Mouse (Mus musculus) heart, embryonic 10.5 days (tissue): ENCODE results near the gene Gpatch3. TPM values are rescaled to one million over a fixed set of nuclear protein-coding genes. Genes with fewer than 3 reads are reported as not detected.

Experiments used
- DNase-seq: peaks from one replicate; pipeline ENCODE4 v3.0.0-alpha.2; 2017; ENCODE audit warnings: low spot score
- H3K27ac ChIP-seq: fragments of 300-500 bp; sonication (generic); 2 replicates; pipeline ENCODE4 v1.5.1; 2016; ENCODE audit warnings: mild to moderate bottlenecking
- H3K27me3 ChIP-seq: fragments of 300-500 bp; sonication (generic); 2 replicates; pipeline ENCODE4 v1.6.1; 2016; ENCODE audit warnings: mild to moderate bottlenecking; ENCODE audit not compliant: poor library complexity, insufficient read depth, severe bottlenecking
- H3K36me3 ChIP-seq: fragments of 300-500 bp; sonication (generic); 2 replicates; pipeline ENCODE4 v1.6.1; 2016; ENCODE audit warnings: mild to moderate bottlenecking, moderate library complexity
- H3K4me1 ChIP-seq: fragments of 300-500 bp; sonication (generic); 2 replicates; pipeline ENCODE4 v1.6.1; 2016; ENCODE audit warnings: mild to moderate bottlenecking
- H3K4me3 ChIP-seq: fragments of 300-500 bp; sonication (generic); 2 replicates; pipeline ENCODE4 v1.5.1; 2016; ENCODE audit warnings: mild to moderate bottlenecking, moderate library complexity
- H3K9me3 ChIP-seq: fragments of 300-500 bp; sonication (generic); 2 replicates; pipeline ENCODE4 v1.6.1; 2016; ENCODE audit warnings: mild to moderate bottlenecking, moderate library complexity
- WGBS: fragments of 180-500 bp; shearing (Covaris S2); methylation state at CpG from one replicate; pipeline ENCODE4 v1.1.7; 2016; 5-methylcytosine and 5-hydroxymethylcytosine counted together
- polyA plus RNA-seq: library from polyadenylated mRNA; unstranded; fragments of >200 nt; fragmentation: Nextera tagmentation; extraction: Ambion mirVana; gene quantifications from 2 replicates; pipeline ENCODE4 v1.2.1, GENCODE M21; 2016

Gene Gpatch3
- polyA plus RNA-seq, 1 experiment from 2014 or later = 9.6 TPM

- H3K4me3 ChIP-seq = no peak overlapping the region
- 0 out of 2 replicates have a peak, but pooled peaks cover 6% of the 10 kb centered on the region for H3K4me1 ChIP-seq
- H3K9me3 ChIP-seq = 0 out of 2 replicates have a peak, but pooled peaks cover 3% of the 10 kb centered on the region
- no peak for DNase-seq
- no peaks in the 10 kb centered on the region for H3K27me3 ChIP-seq
- H3K36me3 ChIP-seq = no peaks in the 10 kb centered on the region
- 72% methylated on average over 4 of the region's 4 CpGs for WGBS
- no peak overlapping the region for H3K27ac ChIP-seq
Observed at GRCm38 (mm10) chr4:133561622-133562021, 12.9 kb upstream of the Gpatch3 start.

GRCm38 (mm10) chr4:133563123-133563571, 11.4 kb upstream of the Gpatch3 start:
- H3K4me1 ChIP-seq = no peaks in the 10 kb centered on the region
- no peaks in the 10 kb centered on the region for H3K36me3 ChIP-seq
- 0 out of 2 replicates have a peak, but pooled peaks cover 3% of the 10 kb centered on the region for H3K9me3 ChIP-seq
- 75% methylated on average over 11 of the region's 11 CpGs for WGBS
- DNase-seq = no peak
- no peaks in the 10 kb centered on the region for H3K27me3 ChIP-seq
- no peak overlapping the region for H3K27ac ChIP-seq
- H3K4me3 ChIP-seq = no peak overlapping the region

- no peak overlapping the region for H3K27ac ChIP-seq
- H3K4me3 ChIP-seq = no peak overlapping the region
- no peaks in the 10 kb centered on the region for H3K36me3 ChIP-seq
- DNase-seq = no peak
- H3K9me3 ChIP-seq = 0 out of 2 replicates have a peak, but pooled peaks cover 3% of the 10 kb centered on the region
- WGBS = 28% methylated on average over 8 of the region's 8 CpGs
- no peaks in the 10 kb centered on the region for H3K4me1 ChIP-seq
- no peaks in the 10 kb centered on the region for H3K27me3 ChIP-seq
Observed at GRCm38 (mm10) chr4:133567251-133567650, 7.3 kb upstream of the Gpatch3 start.

- H3K27ac ChIP-seq = no peak overlapping the region
- H3K9me3 ChIP-seq = no peaks in the 10 kb centered on the region
- no peaks in the 10 kb centered on the region for H3K36me3 ChIP-seq
- H3K4me1 ChIP-seq = no peaks in the 10 kb centered on the region
- H3K27me3 ChIP-seq = no peaks in the 10 kb centered on the region
- no peak for DNase-seq
- 76% methylated on average over 10 of the region's 10 CpGs for WGBS
- H3K4me3 ChIP-seq = no peak overlapping the region
Observed at GRCm38 (mm10) chr4:133569291-133570065, 5.1 kb upstream of the Gpatch3 start.

GRCm38 (mm10) chr4:133570066-133570466, 4.5 kb upstream of the Gpatch3 start:
- Histone ChIP-seq H3K4me3 (no peak overlapping the region), H3K4me1 (peaks cover 4% of the 10 kb centered on the region; the same call in 1 of the 2 replicates), H3K27ac (no peak overlapping the region), H3K27me3 (no peaks in the 10 kb centered on the region), H3K9me3 (no peaks in the 10 kb centered on the region), H3K36me3 (no peaks in the 10 kb centered on the region)
- DNase-seq = no peak
- WGBS = 57% methylated on average over 10 of the region's 10 CpGs

- Histone ChIP-seq H3K4me1 (peaks cover 12% of the 10 kb centered on the region), H3K27me3 (no peaks in the 10 kb centered on the region), H3K9me3 (no peaks in the 10 kb centered on the region), H3K36me3 (peaks cover 21% of the 10 kb centered on the region), H3K27ac (peak overlapping the region; percentile 89), H3K4me3 (peak overlapping the region; percentile 94)
- WGBS = under 1% methylated on average over 41 of the region's 41 CpGs
- no peak for DNase-seq
Observed at GRCm38 (mm10) chr4:133574843-133575202, 278 bp downstream of the Gpatch3 start.

GRCm38 (mm10) chr4:133577983-133578382, 3.4 kb downstream of the Gpatch3 start:
- no peak for DNase-seq
- WGBS = 81% methylated on average over 12 of the region's 12 CpGs
- Histone ChIP-seq H3K4me3 (no peak overlapping the region), H3K27ac (no peak overlapping the region), H3K27me3 (no peaks in the 10 kb centered on the region), H3K4me1 (peaks cover 12% of the 10 kb centered on the region), H3K36me3 (peaks cover 47% of the 10 kb centered on the region), H3K9me3 (no peaks in the 10 kb centered on the region)

GRCm38 (mm10) chr4:133583690-133584058, 9.1 kb downstream of the Gpatch3 start:
- Histone ChIP-seq H3K9me3 (no peaks in the 10 kb centered on the region), H3K4me1 (peaks cover 15% of the 10 kb centered on the region), H3K27me3 (no peaks in the 10 kb centered on the region), H3K36me3 (peaks cover 66% of the 10 kb centered on the region), H3K27ac (peak overlapping the region; percentile 90), H3K4me3 (peak overlapping the region; percentile 99)
- no peak for DNase-seq
- 53% methylated on average over 6 of the region's 6 CpGs for WGBS

GRCm38 (mm10) chr4:133584059-133584951, 9.8 kb downstream of the Gpatch3 start, which contains the start of gene Gpn2:
Gene Gpn2 (plus strand): TSS chr4:133584362.
- WGBS = 2% methylated on average over 65 of the region's 65 CpGs
- Histone ChIP-seq H3K4me1 (peaks cover 15% of the 10 kb centered on the region), H3K9me3 (no peaks in the 10 kb centered on the region), H3K27me3 (no peaks in the 10 kb centered on the region), H3K36me3 (peaks cover 66% of the 10 kb centered on the region), H3K27ac (peak within 1 kb of the TSS; percentile 90), H3K4me3 (peak within 1 kb of the TSS; percentile 99)
- peak; percentile 93 for DNase-seq

GRCm38 (mm10) chr4:133592570-133592969, 18.0 kb downstream of the Gpatch3 start:
- no peak for DNase-seq
- Histone ChIP-seq H3K36me3 (peaks cover 49% of the 10 kb centered on the region), H3K27me3 (no peaks in the 10 kb centered on the region), H3K4me3 (no peak overlapping the region), H3K27ac (no peak overlapping the region), H3K4me1 (peaks cover 17% of the 10 kb centered on the region), H3K9me3 (no peaks in the 10 kb centered on the region)
- 33% methylated on average over 7 of the region's 7 CpGs for WGBS

GRCm38 (mm10) chr4:133595538-133595937, 21.0 kb downstream of the Gpatch3 start:
- peaks cover 24% of the 10 kb centered on the region for H3K4me1 ChIP-seq
- H3K4me3 ChIP-seq = no peak overlapping the region
- no peak for DNase-seq
- H3K27ac ChIP-seq = peak overlapping the region; percentile 36; the same call in 1 of the 2 replicates
- WGBS = 47% methylated on average over 7 of the region's 7 CpGs
- H3K36me3 ChIP-seq = peaks cover 20% of the 10 kb centered on the region
- peaks cover 28% of the 10 kb centered on the region for H3K27me3 ChIP-seq
- no peaks in the 10 kb centered on the region for H3K9me3 ChIP-seq

GRCm38 (mm10) chr4:133596084-133596483, 21.5 kb downstream of the Gpatch3 start:
- Histone ChIP-seq H3K4me1 (peaks cover 24% of the 10 kb centered on the region), H3K9me3 (no peaks in the 10 kb centered on the region), H3K27ac (no peak overlapping the region), H3K36me3 (peaks cover 15% of the 10 kb centered on the region), H3K4me3 (no peak overlapping the region), H3K27me3 (peaks cover 31% of the 10 kb centered on the region)
- no peak for DNase-seq
- WGBS = 76% methylated on average over 6 of the region's 6 CpGs

GRCm38 (mm10) chr4:133598616-133599015, 24.1 kb downstream of the Gpatch3 start:
- 48% methylated on average over 4 of the region's 4 CpGs for WGBS
- no peak overlapping the region for H3K27ac ChIP-seq
- no peak overlapping the region for H3K4me3 ChIP-seq
- H3K9me3 ChIP-seq = no peaks in the 10 kb centered on the region
- H3K36me3 ChIP-seq = peaks cover 2% of the 10 kb centered on the region
- DNase-seq = no peak
- H3K4me1 ChIP-seq = peaks cover 25% of the 10 kb centered on the region
- H3K27me3 ChIP-seq = peaks cover 57% of the 10 kb centered on the region
